14 mouse cellular contexts compared by ENCODE assay signal in genomic region chr9:59517127-59517526, GRCm38 (mm10). TPM values are rescaled to one million over a fixed set of nuclear protein-coding genes. Genes with fewer than 3 reads are reported as not detected.
DNase-seq lines count a peak whose midpoint lies in the region; ATAC-seq and TF ChIP-seq lines count a peak whose summit lies in the region.
"Had no signal": no experiment of that assay in that cellular context is flagged by ENCODE, and none has a peak within 500 bp of the region (broad histone marks: within the 10 kb centered on the region; RNA-seq: fewer than 3 reads in every experiment).

No protein-coding gene starts in this region.

- no peak for DNase-seq in hindbrain, postnatal 0 days (ENCODE audit: low spot score)
- no peak for DNase-seq in hindbrain, embryonic 14.5 days (ENCODE audit: low spot score)
- peak; percentile 11 for DNase-seq in thymus, postnatal 0 days (ENCODE audit: low spot score)
- no peak for DNase-seq in thymus, postnatal 14 days
- DNase-seq in limb, embryonic 10.5 days (ENCODE audit: low spot score): peak; percentile 34
- DNase-seq in natural killer cell, adult 2 months (ENCODE audit: low spot score in 2 of 2): no peak
- no peak for DNase-seq in cerebellum, adult 9-10 months
- DNase-seq: gastrocnemius, postnatal 36 days; heart, postnatal 14 days; lung, adult 2 months had no signal

- WGBS in hindbrain, postnatal 0 days: 52% methylated on average over 7 of the region's 7 CpGs
- WGBS in hindbrain, embryonic 14.5 days: 60% methylated on average over 7 of the region's 7 CpGs
- 49% methylated on average over 7 of the region's 7 CpGs for WGBS in limb, embryonic 10.5 days

- peak; percentile 35 for TF ChIP-seq CTCF in hindbrain, postnatal 0 days (IDR thresholded peaks at IDR 0.05; ENCODE audit: low read depth)

- ATAC-seq in hindbrain, postnatal 0 days: no peak
- ATAC-seq in hindbrain, embryonic 14.5 days (ENCODE audit: low FRiP score): no peak
- ATAC-seq: forebrain, embryonic 13.5 days; intestine, embryonic 15.5 days had no signal

- no peaks in the 10 kb centered on the region for H3K36me3 ChIP-seq in hindbrain, postnatal 0 days (ENCODE audit: insufficient read depth, low read length)
- no peaks in the 10 kb centered on the region for H3K36me3 ChIP-seq in hindbrain, embryonic 14.5 days (replicated peaks; ENCODE audit: control insufficient read depth, insufficient read depth)
- H3K36me3 ChIP-seq in limb, embryonic 10.5 days: no peaks in the 10 kb centered on the region
- H3K36me3 ChIP-seq: G1E; intestine, embryonic 15.5 days had no signal

- no peaks in the 10 kb centered on the region for H3K4me1 ChIP-seq in hindbrain, postnatal 0 days (ENCODE audit: insufficient read depth, low read length)
- no peaks in the 10 kb centered on the region for H3K4me1 ChIP-seq in hindbrain, embryonic 14.5 days (replicated peaks; ENCODE audit: control insufficient read depth, insufficient read depth, low read length)
- H3K4me1 ChIP-seq in limb, embryonic 10.5 days: peaks cover 13% of the 10 kb centered on the region
- H3K4me1 ChIP-seq: forebrain, embryonic 13.5 days; intestine, embryonic 15.5 days had no signal

- no peak overlapping the region for H3K27ac ChIP-seq in hindbrain, postnatal 0 days
- no peak overlapping the region for H3K27ac ChIP-seq in hindbrain, embryonic 14.5 days
- peak overlapping the region; percentile 40; the same call in 1 of the 2 replicates for H3K27ac ChIP-seq in limb, embryonic 10.5 days
- H3K27ac ChIP-seq: forebrain, embryonic 13.5 days; intestine, embryonic 15.5 days had no signal

- H3K4me3 ChIP-seq in hindbrain, postnatal 0 days (ENCODE audit: low read length): no peak overlapping the region
- no peak overlapping the region for H3K4me3 ChIP-seq in hindbrain, embryonic 14.5 days (replicated peaks; ENCODE audit: low read length)
- H3K4me3 ChIP-seq in limb, embryonic 10.5 days: no peak overlapping the region
- H3K4me3 ChIP-seq: forebrain, embryonic 13.5 days; intestine, embryonic 15.5 days had no signal

- no peaks in the 10 kb centered on the region for H3K27me3 ChIP-seq in hindbrain, postnatal 0 days (ENCODE audit: insufficient read depth, low read length)
- no peaks in the 10 kb centered on the region for H3K27me3 ChIP-seq in hindbrain, embryonic 14.5 days (ENCODE audit: control insufficient read depth, insufficient read depth, low read length)
- H3K27me3 ChIP-seq in limb, embryonic 10.5 days (ENCODE audit: low read depth, poor library complexity, severe bottlenecking): no peaks in the 10 kb centered on the region
- H3K27me3 ChIP-seq: forebrain, embryonic 13.5 days; intestine, embryonic 15.5 days had no signal

- H3K4me2 ChIP-seq in hindbrain, postnatal 0 days (ENCODE audit: low read depth, low read length): no peak overlapping the region
- no peak overlapping the region for H3K4me2 ChIP-seq in hindbrain, embryonic 14.5 days (replicated peaks)
- H3K4me2 ChIP-seq: forebrain, embryonic 13.5 days; intestine, embryonic 15.5 days had no signal

- no peaks in the 10 kb centered on the region for H3K9me3 ChIP-seq in hindbrain, postnatal 0 days (ENCODE audit: low read length)
- no peaks in the 10 kb centered on the region for H3K9me3 ChIP-seq in hindbrain, embryonic 14.5 days (ENCODE audit: control insufficient read depth, low read length)
- no peaks in the 10 kb centered on the region for H3K9me3 ChIP-seq in limb, embryonic 10.5 days (replicated peaks)
- H3K9me3 ChIP-seq: forebrain, embryonic 13.5 days; G1E; intestine, embryonic 15.5 days had no signal

- no peak overlapping the region for H3K9ac ChIP-seq in hindbrain, postnatal 0 days (replicated peaks; ENCODE audit: low read length)
- H3K9ac ChIP-seq in hindbrain, embryonic 14.5 days: no peak overlapping the region
- H3K9ac ChIP-seq: forebrain, embryonic 13.5 days; intestine, embryonic 15.5 days had no signal

RNA-seq across cellular contexts. Expression of gene Hexa, which starts 22.2 kb away (rescaled TPM):
- 52.9 and 54.8 TPM in 2 replicates for total RNA-seq in hindbrain, postnatal 0 days (2014; rRNA removed)
- 52.7 and 53.1 TPM in 2 replicates for polyA plus RNA-seq in hindbrain, postnatal 0 days (2015; fragmentation: Nextera tagmentation; extraction: Ambion mirVana)
- 66.6 and 67.2 TPM in 2 replicates for polyA plus RNA-seq in hindbrain, embryonic 14.5 days (2014; fragmentation: Nextera tagmentation; extraction: Ambion mirVana)
- polyA plus RNA-seq in thymus, postnatal 0 days (2015; fragmentation: Nextera tagmentation; extraction: Ambion mirVana): 39.9 and 47.7 TPM in 2 replicates
- 38.9 and 46.1 TPM in 2 replicates for polyA plus RNA-seq in limb, embryonic 10.5 days (2016; fragmentation: Nextera tagmentation; extraction: Ambion mirVana)

RNA-seq across cellular contexts. Expression of gene Tmem202, which starts 22.5 kb away (rescaled TPM):
- 1.5 and 3.7 TPM in 2 replicates for total RNA-seq in hindbrain, postnatal 0 days (2014; rRNA removed)
- 1.1 and 1.6 TPM in 2 replicates for polyA plus RNA-seq in hindbrain, postnatal 0 days (2015; fragmentation: Nextera tagmentation; extraction: Ambion mirVana)
- 0.91 and 0.96 TPM in 2 replicates for polyA plus RNA-seq in hindbrain, embryonic 14.5 days (2014; fragmentation: Nextera tagmentation; extraction: Ambion mirVana)
- polyA plus RNA-seq in thymus, postnatal 0 days (2015; fragmentation: Nextera tagmentation; extraction: Ambion mirVana): 0.23 and 0.72 TPM in 2 replicates
- not detected in 2 replicates for polyA plus RNA-seq in limb, embryonic 10.5 days (2016; fragmentation: Nextera tagmentation; extraction: Ambion mirVana)
- total RNA-seq: G1E; monocyte, adult 5-6 weeks had no signal
- polyA plus RNA-seq: forebrain, embryonic 13.5 days; G1E; intestine, embryonic 15.5 days had no signal

RNA-seq across cellular contexts. Expression of gene Arih1, which starts 30.7 kb away (rescaled TPM):
- total RNA-seq in hindbrain, postnatal 0 days (2014; rRNA removed): 34.4 and 40.3 TPM in 2 replicates
- polyA plus RNA-seq in hindbrain, postnatal 0 days (2015; fragmentation: Nextera tagmentation; extraction: Ambion mirVana): 7.4 and 9.3 TPM in 2 replicates
- 16.9 and 18.0 TPM in 2 replicates for polyA plus RNA-seq in hindbrain, embryonic 14.5 days (2014; fragmentation: Nextera tagmentation; extraction: Ambion mirVana)
- polyA plus RNA-seq in thymus, postnatal 0 days (2015; fragmentation: Nextera tagmentation; extraction: Ambion mirVana): 12.3 and 13.7 TPM in 2 replicates
- polyA plus RNA-seq in limb, embryonic 10.5 days (2016; fragmentation: Nextera tagmentation; extraction: Ambion mirVana): 17.4 and 22.1 TPM in 2 replicates

Comparison
In these comparisons a context has a peak if more than half of its experiments do, and no peak if none do; other contexts are left out.
1. DNase-seq: peak in thymus, postnatal 0 days (single experiment) and limb, embryonic 10.5 days (single experiment); none in hindbrain, postnatal 0 days (single experiment), hindbrain, embryonic 14.5 days (single experiment), thymus, postnatal 14 days (single experiment), natural killer cell, adult 2 months (0 of 2) and cerebellum, adult 9-10 months (single experiment).